Mouse (Mus musculus) liver, adult 2 months (tissue): ENCODE results near the gene Ints6.

Experiments
- CTCF ChIP-seq: fragments of 200-500 bp; IDR thresholded peaks from 2 replicates; pipeline ENCODE4 v1.5.1; 2011; ENCODE audit warnings: low read depth, low read length, control low read depth
- POLR2A ChIP-seq: fragments of 200-500 bp; IDR thresholded peaks from 2 replicates; pipeline ENCODE4 v1.6.1; 2011; ENCODE audit warnings: low read length, control low read depth; ENCODE audit not compliant: insufficient read depth; ENCODE audit errors: extremely low read depth

GRCm38 (mm10) chr14:62733666-62734065, 27.3 kb downstream of the Ints6 start:
- TF ChIP-seq CTCF, result no peak
- no peak for TF ChIP-seq POLR2A
